Mouse (Mus musculus): ENCODE results near the gene Kdm6b. TPM values are rescaled to one million over a fixed set of nuclear protein-coding genes. Genes with fewer than 3 reads are reported as not detected.

The Kdm6b gene
- polyA plus RNA-seq, 2 experiments: 1.4 to 2.9 TPM

DNA sequence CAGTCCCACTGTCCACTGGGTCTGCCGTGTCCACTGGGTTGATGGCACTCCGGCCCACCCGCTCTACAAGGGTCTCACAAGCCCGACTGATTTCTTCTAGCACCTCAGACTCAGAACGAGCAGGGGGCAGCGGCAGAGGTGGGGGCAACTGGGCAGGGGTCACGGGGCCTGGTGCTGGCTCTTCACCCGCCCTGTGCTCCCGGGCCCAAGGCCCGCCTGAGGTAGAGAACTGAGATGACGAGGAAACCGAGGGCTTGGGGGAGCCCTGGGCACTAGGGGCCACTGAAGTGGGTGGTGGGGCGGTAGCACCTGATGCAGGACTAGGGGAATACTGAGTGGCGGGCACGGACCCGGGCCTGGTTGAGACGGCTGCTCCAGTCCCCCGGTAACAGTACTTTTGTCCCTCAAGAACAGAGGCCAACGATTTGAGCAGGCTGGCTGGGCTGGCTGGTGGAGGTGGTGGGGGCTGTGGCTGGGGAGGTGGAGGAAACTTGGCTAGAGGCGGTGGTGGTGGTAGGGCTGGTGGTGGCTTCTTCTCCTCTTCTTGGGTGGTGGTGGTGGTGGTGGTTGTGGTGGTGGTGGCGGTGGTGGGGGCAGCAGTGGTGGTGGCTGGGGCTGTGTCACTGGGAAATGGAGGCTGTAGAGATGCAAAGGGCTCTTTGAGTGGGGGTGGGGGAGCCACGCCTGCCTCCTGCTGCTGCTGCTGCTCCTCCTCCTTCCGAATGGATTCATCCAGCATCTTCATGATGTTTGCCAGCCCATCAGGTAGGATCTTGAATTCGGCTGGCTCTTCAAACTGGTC is 8.7 kb downstream of the Kdm6b start:
- DNase-seq (ENCODE audit: low read depth in 3 of 3, low spot score in 3 of 3): no peak
- WGBS (ENCODE audit: insufficient replicate concordance): 83% methylated on average over 22 of the region's 24 CpGs
- TF ChIP-seq EP300 (IDR thresholded peaks at IDR 0.05; ENCODE audit: low read depth) (no peak), CTCF (IDR thresholded peaks at IDR 0.05; ENCODE audit: low read depth) (no peak)
- Histone ChIP-seq H3K9me3 (ENCODE audit: control insufficient read depth, low read length) (no peaks in the 10 kb centered on the region), H3K36me3 (replicated peaks; ENCODE audit: control insufficient read depth, insufficient read depth, low read depth) (peaks cover 14% of the 10 kb centered on the region), H3K27me3 (ENCODE audit: control insufficient read depth, insufficient read depth, low read length) (no peaks in the 10 kb centered on the region), H3K4me1 (replicated peaks; ENCODE audit: control insufficient read depth in 2 of 2, insufficient read depth in 2 of 2, low read length in 1 of 2) (peaks cover 5 to 7% of the 10 kb centered on the region in 2 experiments), H3K4me3 (ENCODE audit: insufficient read depth in 1 of 2, low read depth in 2 of 2, low read length in 2 of 2) (no peak overlapping the region), H3K4me2 (ENCODE audit: low read depth) (no peak overlapping the region), H3K27ac (no peak overlapping the region), H3K9ac (replicated peaks) (no peak overlapping the region)
- ATAC-seq (ENCODE audit: insufficient read depth): no peak

DNA sequence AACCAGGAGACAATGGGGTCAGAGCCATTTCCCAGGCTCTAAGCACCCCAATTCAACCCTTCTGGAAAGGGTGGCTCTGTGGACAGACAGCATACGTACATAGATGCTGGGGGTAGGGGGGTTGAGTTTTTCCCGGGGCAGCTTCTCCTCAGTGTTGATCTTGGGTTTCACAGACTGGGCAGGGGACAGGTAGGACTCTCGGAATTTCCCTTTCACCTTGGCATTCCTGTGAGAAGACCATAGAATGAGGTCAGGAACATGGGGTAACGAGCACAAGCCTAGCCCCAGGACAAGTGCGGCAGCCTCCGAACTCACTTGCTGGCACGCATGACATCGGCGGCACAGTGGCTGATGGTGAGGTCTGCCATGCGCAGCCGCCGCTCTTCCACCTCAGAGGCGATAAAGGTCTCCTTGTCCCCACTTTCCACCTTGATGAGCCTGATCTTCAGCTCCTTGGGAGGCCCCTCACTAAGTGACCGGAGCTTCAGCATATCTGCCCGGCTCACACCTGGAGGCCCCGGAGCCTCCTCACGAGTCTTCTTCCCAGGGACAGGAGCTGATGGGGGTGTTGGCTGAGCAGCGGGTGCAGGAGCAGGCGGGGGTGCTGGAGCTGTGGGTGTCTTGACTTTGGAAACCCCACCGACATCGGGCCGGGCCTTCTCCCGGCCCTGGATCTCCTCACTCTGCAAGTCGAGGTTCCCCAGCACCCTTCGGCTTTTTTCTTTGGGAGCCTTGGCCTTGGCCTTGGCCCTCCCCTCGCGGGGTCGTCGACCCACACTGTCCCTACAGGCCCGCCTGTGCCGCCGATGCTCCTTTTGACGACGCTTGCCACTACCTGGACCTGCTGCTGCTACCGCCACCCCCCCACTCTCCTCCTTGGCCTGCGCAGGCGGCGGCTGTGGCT is 9.5 kb downstream of the Kdm6b start:
- ATAC-seq (ENCODE audit: insufficient read depth): no peak
- WGBS (ENCODE audit: insufficient replicate concordance): 85% methylated on average over 38 of the region's 38 CpGs
- H3K36me3 ChIP-seq (replicated peaks; ENCODE audit: control insufficient read depth, insufficient read depth, low read depth): peaks cover 14% of the 10 kb centered on the region

DNA sequence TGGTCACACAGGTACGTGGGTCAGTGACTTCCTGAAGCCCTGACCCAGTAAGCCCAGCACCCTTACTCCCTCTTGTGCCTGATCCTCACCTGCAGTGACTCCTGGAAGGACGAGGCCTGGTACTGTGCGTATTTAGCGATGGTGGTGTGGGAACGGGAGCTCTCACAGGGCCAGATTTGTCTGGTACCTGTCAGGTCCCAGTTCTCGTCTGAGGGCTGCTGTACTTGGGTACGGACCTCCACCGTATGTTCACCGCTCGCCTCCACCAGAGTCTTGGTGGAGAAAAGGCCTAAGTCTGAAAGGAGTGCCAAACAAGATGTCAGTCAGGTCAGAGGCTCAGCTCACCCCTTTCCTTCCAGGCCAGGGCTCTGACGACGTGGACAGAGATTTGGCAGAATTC is 11.5 kb downstream of the Kdm6b start:
- no peaks in the 10 kb centered on the region for H3K27me3 ChIP-seq (ENCODE audit: control insufficient read depth, insufficient read depth, low read length)
- H3K36me3 ChIP-seq (replicated peaks; ENCODE audit: control insufficient read depth, insufficient read depth, low read depth): peaks cover 14% of the 10 kb centered on the region
- 82% methylated on average over 12 of the region's 12 CpGs for WGBS (ENCODE audit: insufficient replicate concordance)
- no peaks in the 10 kb centered on the region for H3K9me3 ChIP-seq (ENCODE audit: control insufficient read depth, low read length)
- H3K9ac ChIP-seq (replicated peaks): no peak overlapping the region
- ATAC-seq (ENCODE audit: insufficient read depth) (no peak), DNase-seq (ENCODE audit: low read depth in 3 of 3, low spot score in 3 of 3) (no peak)
- H3K27ac ChIP-seq: no peak overlapping the region
- H3K4me3 ChIP-seq (ENCODE audit: insufficient read depth in 1 of 2, low read depth in 2 of 2, low read length in 2 of 2): no peak overlapping the region
- H3K4me2 ChIP-seq (ENCODE audit: low read depth): no peak overlapping the region
- no peak for TF ChIP-seq EP300 (IDR thresholded peaks at IDR 0.05; ENCODE audit: low read depth)
- no peak for TF ChIP-seq CTCF (IDR thresholded peaks at IDR 0.05; ENCODE audit: low read depth)
- H3K4me1 ChIP-seq (replicated peaks; ENCODE audit: control insufficient read depth in 2 of 2, insufficient read depth in 2 of 2, low read length in 1 of 2): peaks cover under 1 to 3% of the 10 kb centered on the region in 2 experiments

More for the DNA sequence above, 9.5 kb downstream of the Kdm6b start:
- Histone ChIP-seq H3K4me2 (ENCODE audit: low read depth) (no peak overlapping the region), H3K27me3 (ENCODE audit: control insufficient read depth, insufficient read depth, low read length) (no peaks in the 10 kb centered on the region), H3K9me3 (ENCODE audit: control insufficient read depth, low read length) (no peaks in the 10 kb centered on the region), H3K9ac (replicated peaks) (no peak overlapping the region), H3K27ac (no peak overlapping the region), H3K4me1 (replicated peaks; ENCODE audit: control insufficient read depth in 2 of 2, insufficient read depth in 2 of 2, low read length in 1 of 2) (peaks cover 5 to 7% of the 10 kb centered on the region in 2 experiments), H3K4me3 (ENCODE audit: insufficient read depth in 1 of 2, low read depth in 2 of 2, low read length in 2 of 2) (no peak overlapping the region)
- TF ChIP-seq EP300 (IDR thresholded peaks at IDR 0.05; ENCODE audit: low read depth): no peak
- TF ChIP-seq CTCF (IDR thresholded peaks at IDR 0.05; ENCODE audit: low read depth): no peak
- no peak for DNase-seq (ENCODE audit: low read depth in 3 of 3, low spot score in 3 of 3)

DNA sequence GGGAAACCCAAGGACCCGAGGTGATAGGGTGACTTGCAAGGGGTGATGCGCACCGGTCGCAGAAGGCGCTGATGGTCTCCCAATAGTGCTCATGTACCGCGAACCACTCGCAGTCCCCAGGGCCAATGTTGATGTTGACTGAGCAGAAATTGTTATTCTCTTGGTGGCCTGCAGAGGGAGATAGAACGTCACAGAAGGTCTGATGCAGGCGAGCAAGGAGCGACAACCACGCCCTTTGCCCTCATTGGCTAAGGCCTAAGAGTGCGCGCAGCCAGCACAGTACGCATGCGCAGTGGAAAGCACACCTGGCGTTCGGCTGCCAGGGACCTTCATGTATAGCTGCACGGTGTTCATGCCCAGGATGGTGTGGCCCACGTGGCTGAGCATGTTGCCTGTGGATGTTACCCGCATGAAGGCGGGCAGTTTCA is 12.3 kb downstream of the Kdm6b start:
- DNase-seq (ENCODE audit: low read depth in 3 of 3, low spot score in 3 of 3) (peak; percentile 79 to 83 (median 81)), ATAC-seq (ENCODE audit: insufficient read depth) (peak; percentile 70)
- peaks cover 6 to 10% of the 10 kb centered on the region in 2 experiments for H3K4me1 ChIP-seq (replicated peaks; ENCODE audit: control insufficient read depth in 2 of 2, insufficient read depth in 2 of 2, low read length in 1 of 2)
- H3K4me3 ChIP-seq (ENCODE audit: insufficient read depth in 1 of 2, low read depth in 2 of 2, low read length in 2 of 2): no peak overlapping the region
- H3K4me2 ChIP-seq (ENCODE audit: low read depth): no peak overlapping the region
- WGBS (ENCODE audit: insufficient replicate concordance): 29% methylated on average over 22 of the region's 22 CpGs
- H3K9me3 ChIP-seq (ENCODE audit: control insufficient read depth, low read length): no peaks in the 10 kb centered on the region
- H3K9ac ChIP-seq (replicated peaks): no peak overlapping the region
- no peak for TF ChIP-seq EP300 (IDR thresholded peaks at IDR 0.05; ENCODE audit: low read depth)
- peak; percentile 99 for TF ChIP-seq CTCF (IDR thresholded peaks at IDR 0.05; ENCODE audit: low read depth)
- H3K27me3 ChIP-seq (ENCODE audit: control insufficient read depth, insufficient read depth, low read length): no peaks in the 10 kb centered on the region
- peaks cover 14% of the 10 kb centered on the region for H3K36me3 ChIP-seq (replicated peaks; ENCODE audit: control insufficient read depth, insufficient read depth, low read depth)
- H3K27ac ChIP-seq: no peak overlapping the region
